Mouse (Mus musculus) adrenal gland (tissue): ENCODE results near the gene Irf4.

Experiments used
- intact Hi-C: fragments of 180-260 bp; cut with DNase I; formaldehyde crosslinking; loops from one replicate; pipeline ENCODE4 v1.15.1; 2025

The Irf4 gene

GRCm38 (mm10) chr13:30737257-30737656, 11.8 kb upstream of the Irf4 start:
- intact Hi-C loops, result no loop called here

GRCm38 (mm10) chr13:30738310-30738840, 10.7 kb upstream of the Irf4 start:
- intact Hi-C loops, result no loop called here

- intact Hi-C loops, result no loop called here
Measured at GRCm38 (mm10) chr13:30741172-30741571, 7.9 kb upstream of the Irf4 start.

GRCm38 (mm10) chr13:30742411-30742970, 6.5 kb upstream of the Irf4 start:
- intact Hi-C loops, result no loop called here

- intact Hi-C loops, result no loop called here
Measured at GRCm38 (mm10) chr13:30745121-30745520, 3.9 kb upstream of the Irf4 start.

- intact Hi-C loops, result no loop called here
Measured at GRCm38 (mm10) chr13:30747068-30747467, 2.0 kb upstream of the Irf4 start.

- intact Hi-C loops, result no loop called here
Measured at GRCm38 (mm10) chr13:30747504-30747903, 1.5 kb upstream of the Irf4 start.

- intact Hi-C loops, result no loop called here
Measured at GRCm38 (mm10) chr13:30748321-30748720, 705 bp upstream of the Irf4 start.

- intact Hi-C loops, result no loop called here
Measured at GRCm38 (mm10) chr13:30749557-30750141, 623 bp downstream of the Irf4 start.

- intact Hi-C loops, result no loop called here
Measured at GRCm38 (mm10) chr13:30750461-30751303, 1.7 kb downstream of the Irf4 start.

- intact Hi-C loops, result no loop called here
Measured at GRCm38 (mm10) chr13:30751304-30751580, 2.2 kb downstream of the Irf4 start.

- intact Hi-C loops, result no loop called here
Measured at GRCm38 (mm10) chr13:30752581-30753187, 3.7 kb downstream of the Irf4 start.

GRCm38 (mm10) chr13:30753441-30753840, 4.4 kb downstream of the Irf4 start:
- intact Hi-C loops, result no loop called here

- intact Hi-C loops, result no loop called here
Measured at GRCm38 (mm10) chr13:30754066-30754465, 5.0 kb downstream of the Irf4 start.

GRCm38 (mm10) chr13:30754825-30755476, 5.9 kb downstream of the Irf4 start:
- intact Hi-C loops, result no loop called here

GRCm38 (mm10) chr13:30755577-30755976, 6.6 kb downstream of the Irf4 start:
- intact Hi-C loops, result no loop called here

- intact Hi-C loops, result no loop called here
Measured at GRCm38 (mm10) chr13:30755998-30756639, 7.1 kb downstream of the Irf4 start.

GRCm38 (mm10) chr13:30757264-30757900, 8.4 kb downstream of the Irf4 start:
- intact Hi-C loops, result no loop called here

GRCm38 (mm10) chr13:30758789-30759381, 9.9 kb downstream of the Irf4 start:
- intact Hi-C loops, result no loop called here
